Mouse (Mus musculus): Measurements from ENCODE around the gene Mast4. TPM values are rescaled to one million over a fixed set of nuclear protein-coding genes. Genes with fewer than 3 reads are reported as not detected.

Gene Mast4
- total and polyA plus RNA-seq, 2 experiments: 0.83 to 5.3 TPM

- Histone ChIP-seq H3K27ac (replicated peaks; ENCODE audit: insufficient read depth, low read depth, low read length) (no peak overlapping the region), H3K4me1 (ENCODE audit: control insufficient read depth, insufficient read depth, low read length) (no peaks in the 10 kb centered on the region), H3K9ac (ENCODE audit: low read depth, low read length) (no peak overlapping the region), H3K4me3 (ENCODE audit: insufficient read depth, low read depth, low read length) (no peak overlapping the region), H3K79me2 (ENCODE audit: control insufficient read depth, insufficient read depth, low read length) (no peaks in the 10 kb centered on the region), H3K27me3 (ENCODE audit: control insufficient read depth, insufficient read depth, low read length) (no peaks in the 10 kb centered on the region), H3K36me3 (ENCODE audit: control insufficient read depth, insufficient read depth, low read length) (no peaks in the 10 kb centered on the region)
- 51% methylated on average over 2 of the region's 2 CpGs for WGBS
- no peak for DNase-seq (ENCODE audit: extremely low read depth, low read depth, low spot score)
- TF ChIP-seq CTCF (IDR thresholded peaks at IDR 0.05; ENCODE audit: low read depth, low read length) (no peak), POLR2A (IDR thresholded peaks at IDR 0.05; ENCODE audit: extremely low read depth, insufficient read depth, low read length) (no peak)
Observed at GRCm38 (mm10) chr13:103219999-103220398, 114.3 kb downstream of the Mast4 start.

DNA sequence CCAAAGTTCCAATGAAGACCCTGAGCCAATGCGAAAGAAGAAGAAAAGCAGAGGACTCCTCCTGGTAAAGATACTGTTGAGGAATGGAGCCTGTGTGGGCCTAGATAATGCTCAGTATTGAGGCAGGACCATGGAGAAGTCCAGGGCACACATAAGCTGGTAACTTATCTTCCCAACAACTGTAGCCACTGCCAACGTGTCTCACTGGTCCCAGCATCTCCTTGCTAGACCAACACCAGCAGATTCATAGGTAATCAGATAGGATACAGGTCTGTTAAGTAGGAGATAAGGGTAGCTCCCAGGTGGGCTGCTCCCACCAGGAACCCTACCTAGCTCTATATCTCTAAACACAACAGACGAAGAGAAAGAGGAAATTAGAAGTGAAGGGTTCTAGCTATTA is 116.8 kb downstream of the Mast4 start:
- H3K79me2 ChIP-seq (ENCODE audit: control insufficient read depth, insufficient read depth, low read length): no peaks in the 10 kb centered on the region
- H3K4me3 ChIP-seq (ENCODE audit: insufficient read depth, low read depth, low read length): no peak overlapping the region
- no peak for TF ChIP-seq CTCF (IDR thresholded peaks at IDR 0.05; ENCODE audit: low read depth, low read length)
- TF ChIP-seq POLR2A (IDR thresholded peaks at IDR 0.05; ENCODE audit: extremely low read depth, insufficient read depth, low read length): no peak
- no peaks in the 10 kb centered on the region for H3K27me3 ChIP-seq (ENCODE audit: control insufficient read depth, insufficient read depth, low read length)
- H3K4me1 ChIP-seq (ENCODE audit: control insufficient read depth, insufficient read depth, low read length): no peaks in the 10 kb centered on the region
- 59% methylated on average over 3 of the region's 3 CpGs for WGBS
- H3K27ac ChIP-seq (replicated peaks; ENCODE audit: insufficient read depth, low read depth, low read length): no peak overlapping the region
- DNase-seq (ENCODE audit: extremely low read depth, low read depth, low spot score): no peak
- no peak overlapping the region for H3K9ac ChIP-seq (ENCODE audit: low read depth, low read length)
- no peaks in the 10 kb centered on the region for H3K36me3 ChIP-seq (ENCODE audit: control insufficient read depth, insufficient read depth, low read length)

- DNase-seq (ENCODE audit: extremely low read depth, low read depth, low spot score): no peak
- no peak overlapping the region for H3K27ac ChIP-seq (replicated peaks; ENCODE audit: insufficient read depth, low read depth, low read length)
- 90% methylated on average over 3 of the region's 3 CpGs for WGBS
- H3K79me2 ChIP-seq (ENCODE audit: control insufficient read depth, insufficient read depth, low read length): no peaks in the 10 kb centered on the region
- no peaks in the 10 kb centered on the region for H3K27me3 ChIP-seq (ENCODE audit: control insufficient read depth, insufficient read depth, low read length)
- TF ChIP-seq POLR2A (IDR thresholded peaks at IDR 0.05; ENCODE audit: extremely low read depth, insufficient read depth, low read length): no peak
- no peak for TF ChIP-seq CTCF (IDR thresholded peaks at IDR 0.05; ENCODE audit: low read depth, low read length)
- H3K4me1 ChIP-seq (ENCODE audit: control insufficient read depth, insufficient read depth, low read length): no peaks in the 10 kb centered on the region
- H3K9ac ChIP-seq (ENCODE audit: low read depth, low read length): no peak overlapping the region
- H3K4me3 ChIP-seq (ENCODE audit: insufficient read depth, low read depth, low read length): no peak overlapping the region
- H3K36me3 ChIP-seq (ENCODE audit: control insufficient read depth, insufficient read depth, low read length): no peaks in the 10 kb centered on the region
Observed at GRCm38 (mm10) chr13:103214506-103214905, 119.8 kb downstream of the Mast4 start.

- Histone ChIP-seq H3K27ac (replicated peaks; ENCODE audit: insufficient read depth, low read depth, low read length) (no peak overlapping the region), H3K4me3 (ENCODE audit: insufficient read depth, low read depth, low read length) (no peak overlapping the region)
- WGBS: 79% methylated on average over 6 of the region's 6 CpGs
Observed at GRCm38 (mm10) chr13:103211953-103212352, 122.3 kb downstream of the Mast4 start.

GRCm38 (mm10) chr13:103211501-103211941 is 122.8 kb downstream of the Mast4 start:
- Histone ChIP-seq H3K4me1 (ENCODE audit: control insufficient read depth, insufficient read depth, low read length) (no peaks in the 10 kb centered on the region), H3K79me2 (ENCODE audit: control insufficient read depth, insufficient read depth, low read length) (no peaks in the 10 kb centered on the region), H3K36me3 (ENCODE audit: control insufficient read depth, insufficient read depth, low read length) (no peaks in the 10 kb centered on the region), H3K4me3 (ENCODE audit: insufficient read depth, low read depth, low read length) (no peak overlapping the region), H3K9ac (ENCODE audit: low read depth, low read length) (no peak overlapping the region), H3K27ac (replicated peaks; ENCODE audit: insufficient read depth, low read depth, low read length) (no peak overlapping the region), H3K27me3 (ENCODE audit: control insufficient read depth, insufficient read depth, low read length) (no peaks in the 10 kb centered on the region)
- DNase-seq (ENCODE audit: extremely low read depth, low read depth, low spot score): no peak
- WGBS: 73% methylated on average over 11 of the region's 11 CpGs
- TF ChIP-seq POLR2A (IDR thresholded peaks at IDR 0.05; ENCODE audit: extremely low read depth, insufficient read depth, low read length) (no peak), CTCF (IDR thresholded peaks at IDR 0.05; ENCODE audit: low read depth, low read length) (no peak)

More at GRCm38 (mm10) chr13:103211953-103212352, 122.3 kb downstream of the Mast4 start:
- TF ChIP-seq CTCF (IDR thresholded peaks at IDR 0.05; ENCODE audit: low read depth, low read length) (no peak), POLR2A (IDR thresholded peaks at IDR 0.05; ENCODE audit: extremely low read depth, insufficient read depth, low read length) (no peak)
- H3K36me3 ChIP-seq (ENCODE audit: control insufficient read depth, insufficient read depth, low read length): no peaks in the 10 kb centered on the region
- no peaks in the 10 kb centered on the region for H3K79me2 ChIP-seq (ENCODE audit: control insufficient read depth, insufficient read depth, low read length)
- H3K4me1 ChIP-seq (ENCODE audit: control insufficient read depth, insufficient read depth, low read length): no peaks in the 10 kb centered on the region
- no peak overlapping the region for H3K9ac ChIP-seq (ENCODE audit: low read depth, low read length)
- H3K27me3 ChIP-seq (ENCODE audit: control insufficient read depth, insufficient read depth, low read length): no peaks in the 10 kb centered on the region
- DNase-seq (ENCODE audit: extremely low read depth, low read depth, low spot score): no peak

DNA sequence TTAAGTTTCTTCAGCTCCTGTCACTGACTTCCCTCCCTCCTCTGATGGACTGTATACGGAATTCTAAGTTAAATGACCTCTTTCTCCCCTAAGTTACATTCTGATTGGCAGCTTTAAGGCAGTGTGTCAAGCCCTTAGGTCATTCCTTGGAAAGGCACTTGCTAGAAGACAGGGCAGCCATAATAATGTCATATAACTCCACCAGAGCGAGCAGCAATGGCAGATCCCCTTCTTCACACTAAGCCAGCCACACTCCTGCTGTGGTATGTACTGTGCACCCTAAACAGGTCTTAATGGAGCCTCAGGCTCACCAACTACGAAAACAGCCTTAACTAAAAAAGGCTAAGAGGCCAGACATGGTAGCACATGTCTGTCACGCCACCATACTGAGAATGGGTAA is 123.6 kb downstream of the Mast4 start:
- H3K4me1 ChIP-seq (ENCODE audit: control insufficient read depth, insufficient read depth, low read length): no peaks in the 10 kb centered on the region
- no peak overlapping the region for H3K4me3 ChIP-seq (ENCODE audit: insufficient read depth, low read depth, low read length)
- no peaks in the 10 kb centered on the region for H3K79me2 ChIP-seq (ENCODE audit: control insufficient read depth, insufficient read depth, low read length)
- H3K27ac ChIP-seq (replicated peaks; ENCODE audit: insufficient read depth, low read depth, low read length): no peak overlapping the region
- DNase-seq (ENCODE audit: extremely low read depth, low read depth, low spot score): no peak
- no peaks in the 10 kb centered on the region for H3K27me3 ChIP-seq (ENCODE audit: control insufficient read depth, insufficient read depth, low read length)
- WGBS: 85% methylated on average over 4 of the region's 4 CpGs
- no peak overlapping the region for H3K9ac ChIP-seq (ENCODE audit: low read depth, low read length)
- no peaks in the 10 kb centered on the region for H3K36me3 ChIP-seq (ENCODE audit: control insufficient read depth, insufficient read depth, low read length)
- TF ChIP-seq CTCF (IDR thresholded peaks at IDR 0.05; ENCODE audit: low read depth, low read length) (no peak), POLR2A (IDR thresholded peaks at IDR 0.05; ENCODE audit: extremely low read depth, insufficient read depth, low read length) (no peak)
